Mouse (Mus musculus) ES-Bruce4 (cell line): ENCODE results near the gene Ttc13.

Experiments used
- CTCF ChIP-seq: IDR thresholded peaks from one replicate; pipeline ENCODE4 v1.8.1; 2011; ENCODE audit warnings: low read depth, low read length
- POLR2A ChIP-seq: IDR thresholded peaks from one replicate; pipeline ENCODE4 v1.8.1; 2011; ENCODE audit warnings: low read length; ENCODE audit not compliant: insufficient read depth

GRCm38 (mm10) chr8:124677486-124677885, 44.3 kb downstream of the Ttc13 start:
- TF ChIP-seq POLR2A (no peak), CTCF (peak; percentile 98)
